Mouse (Mus musculus): ENCODE data around the gene Ccdc74a.

DNA sequence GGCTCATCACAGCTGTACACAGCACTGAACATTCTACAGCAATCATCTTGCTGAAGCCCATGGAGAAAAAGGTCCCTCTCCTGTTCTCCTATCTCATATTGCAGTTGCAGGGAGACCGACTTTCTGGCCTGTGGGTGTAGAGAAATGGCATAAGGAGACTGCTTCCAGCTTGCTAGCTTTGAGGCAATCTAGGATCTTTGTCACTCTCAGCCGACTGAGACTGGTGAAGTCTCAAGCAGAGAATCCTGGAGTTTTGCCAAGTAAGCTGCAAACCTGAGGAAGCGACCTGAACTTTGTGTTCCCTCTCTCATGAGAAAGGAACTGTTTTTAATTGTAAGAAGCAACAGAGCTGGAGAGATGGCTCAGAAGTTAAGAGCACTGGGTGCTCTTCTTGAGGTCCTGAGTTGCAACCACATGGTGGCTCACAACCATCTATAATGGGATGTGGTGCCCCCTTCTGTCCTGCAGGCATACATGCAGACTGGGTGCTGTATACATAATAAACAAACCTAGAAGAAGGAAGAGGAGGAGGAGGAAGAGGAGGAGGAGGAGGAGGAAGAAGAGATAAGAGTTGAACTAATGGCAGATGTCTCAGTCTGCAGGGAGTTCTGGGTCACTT is 45.2 kb upstream of the Ccdc74a start:
- no peak for TF ChIP-seq CTCF (IDR thresholded peaks at IDR 0.05; ENCODE audit: extremely low read depth, insufficient read length, insufficient replicate concordance, low read depth, low read length)
- TF ChIP-seq POLR2A (IDR thresholded peaks at IDR 0.05; ENCODE audit: low read depth, low read length) = no peak

Measured in small intestine, adult 2 months (tissue).